Mouse (Mus musculus): Measurements from ENCODE around the gene Dlx2. TPM values are rescaled to one million over a fixed set of nuclear protein-coding genes. Genes with fewer than 3 reads are reported as not detected.

Gene Dlx2
- polyA plus RNA-seq (2012; ENCODE audit: insufficient read depth, insufficient read length, missing spikeins) = not detected in 2 replicates

DNA sequence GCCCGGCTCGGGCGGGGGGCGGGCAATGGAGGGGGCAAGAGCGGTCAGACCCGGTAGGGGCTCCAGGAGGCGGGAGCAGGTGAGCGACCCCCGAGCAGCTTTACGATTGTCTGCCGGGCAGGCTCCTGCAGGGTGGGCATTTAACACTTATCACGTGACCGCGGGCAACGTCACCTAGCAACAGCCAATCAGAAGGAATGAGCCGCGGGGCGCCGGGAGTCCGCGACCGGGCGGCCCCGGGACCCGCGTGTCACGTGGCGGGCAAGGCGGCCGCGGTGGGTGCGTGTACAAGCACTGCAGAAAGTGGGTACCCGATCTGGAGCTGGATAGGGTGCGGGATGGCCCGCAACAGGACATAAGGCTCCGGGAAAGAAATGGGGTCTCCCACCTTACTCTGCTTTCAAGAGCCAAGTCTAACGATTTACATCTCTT, at the start of gene Dlx2:
Dlx2 (minus strand) TSS at position 115 of the 432 bp plus-strand sequence.
- Histone ChIP-seq H3K4me3 (ENCODE audit: insufficient read depth, low read length) (peak within 1 kb of the TSS; percentile 56), H3K27ac (ENCODE audit: insufficient read depth, low read depth, low read length) (no peak within 1 kb of the TSS), H3K4me1 (ENCODE audit: control insufficient read depth, insufficient read depth, low read length) (0 out of 2 replicates have a peak, but pooled peaks cover 4% of the 10 kb centered on the region)
- TF ChIP-seq CTCF (IDR thresholded peaks at IDR 0.05; ENCODE audit: low read depth, low read length) = no peak
- no peak for TF ChIP-seq POLR2A (IDR thresholded peaks at IDR 0.05; ENCODE audit: borderline replicate concordance, low read depth, low read length)

GRCm38 (mm10) chr2:71594466-71594865, 47.9 kb upstream of the Dlx2 start:
- peak overlapping the region; percentile 95 for H3K27ac ChIP-seq (ENCODE audit: insufficient read depth, low read depth, low read length)
- peak overlapping the region; percentile 44 for H3K4me3 ChIP-seq (ENCODE audit: insufficient read depth, low read length)

DNA sequence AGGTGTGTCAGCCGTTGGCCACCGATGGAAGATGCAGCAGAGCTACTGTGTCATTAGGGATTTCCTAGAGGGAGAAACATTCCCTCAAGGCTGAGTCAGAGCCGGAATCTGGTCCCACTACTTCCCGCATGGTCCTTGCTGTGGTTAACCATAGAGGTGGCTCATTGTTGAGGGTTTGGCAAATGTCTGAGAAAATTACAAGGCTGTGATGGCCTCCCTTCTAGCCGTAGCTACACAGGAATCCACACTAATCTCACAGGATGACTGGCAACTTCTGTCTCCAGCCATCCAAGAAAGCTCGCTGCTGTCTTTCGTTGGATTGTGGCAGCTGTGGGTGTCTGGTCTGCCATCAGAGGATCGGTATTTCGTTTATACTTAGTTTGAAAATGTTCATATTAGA, 42.6 kb upstream of the Dlx2 start:
- H3K4me1 ChIP-seq (ENCODE audit: control insufficient read depth, insufficient read depth, low read length) = peaks cover 17% of the 10 kb centered on the region
- TF ChIP-seq POLR2A (IDR thresholded peaks at IDR 0.05; ENCODE audit: borderline replicate concordance, low read depth, low read length) = no peak
- no peak for TF ChIP-seq CTCF (IDR thresholded peaks at IDR 0.05; ENCODE audit: low read depth, low read length)
- no peak overlapping the region for H3K4me3 ChIP-seq (ENCODE audit: insufficient read depth, low read length)
- H3K27ac ChIP-seq (ENCODE audit: insufficient read depth, low read depth, low read length) = no peak overlapping the region

More at GRCm38 (mm10) chr2:71594466-71594865, 47.9 kb upstream of the Dlx2 start:
- peaks cover 36% of the 10 kb centered on the region for H3K4me1 ChIP-seq (ENCODE audit: control insufficient read depth, insufficient read depth, low read length)
- TF ChIP-seq POLR2A (IDR thresholded peaks at IDR 0.05; ENCODE audit: borderline replicate concordance, low read depth, low read length) = no peak
- no peak for TF ChIP-seq CTCF (IDR thresholded peaks at IDR 0.05; ENCODE audit: low read depth, low read length)

DNA sequence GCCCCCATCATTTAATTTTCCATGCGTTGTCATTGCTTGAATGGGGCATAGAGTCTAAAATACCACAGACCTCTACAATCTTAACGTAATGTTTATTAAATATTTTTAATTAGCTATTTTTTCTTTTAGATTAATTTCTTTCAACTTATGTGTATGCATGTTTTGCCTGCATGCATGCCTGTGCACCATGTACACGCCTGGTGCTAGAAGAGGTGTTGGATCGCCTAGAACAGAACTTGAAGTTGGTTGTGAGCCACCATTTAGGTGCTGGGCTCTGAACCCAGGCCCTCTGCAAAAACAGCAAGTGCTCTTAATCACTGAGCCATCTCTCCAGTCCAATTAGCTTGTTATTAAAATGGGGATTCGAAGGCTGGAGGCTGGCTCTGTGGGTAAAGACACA, 34.9 kb upstream of the Dlx2 start:
- Histone ChIP-seq H3K27ac (ENCODE audit: insufficient read depth, low read depth, low read length) (peak overlapping the region; percentile 98), H3K4me1 (ENCODE audit: control insufficient read depth, insufficient read depth, low read length) (peaks cover 29% of the 10 kb centered on the region), H3K4me3 (ENCODE audit: insufficient read depth, low read length) (peak overlapping the region; percentile 79)
- TF ChIP-seq CTCF (IDR thresholded peaks at IDR 0.05; ENCODE audit: low read depth, low read length) (no peak), POLR2A (IDR thresholded peaks at IDR 0.05; ENCODE audit: borderline replicate concordance, low read depth, low read length) (no peak)

GRCm38 (mm10) chr2:71580632-71581466, 34.3 kb upstream of the Dlx2 start:
- peaks cover 29% of the 10 kb centered on the region for H3K4me1 ChIP-seq (ENCODE audit: control insufficient read depth, insufficient read depth, low read length)
- peak overlapping the region; percentile 79 for H3K4me3 ChIP-seq (ENCODE audit: insufficient read depth, low read length)
- TF ChIP-seq CTCF (IDR thresholded peaks at IDR 0.05; ENCODE audit: low read depth, low read length) (peak; percentile 66), POLR2A (IDR thresholded peaks at IDR 0.05; ENCODE audit: borderline replicate concordance, low read depth, low read length) (no peak)
- peak overlapping the region; percentile 98 for H3K27ac ChIP-seq (ENCODE audit: insufficient read depth, low read depth, low read length)

DNA sequence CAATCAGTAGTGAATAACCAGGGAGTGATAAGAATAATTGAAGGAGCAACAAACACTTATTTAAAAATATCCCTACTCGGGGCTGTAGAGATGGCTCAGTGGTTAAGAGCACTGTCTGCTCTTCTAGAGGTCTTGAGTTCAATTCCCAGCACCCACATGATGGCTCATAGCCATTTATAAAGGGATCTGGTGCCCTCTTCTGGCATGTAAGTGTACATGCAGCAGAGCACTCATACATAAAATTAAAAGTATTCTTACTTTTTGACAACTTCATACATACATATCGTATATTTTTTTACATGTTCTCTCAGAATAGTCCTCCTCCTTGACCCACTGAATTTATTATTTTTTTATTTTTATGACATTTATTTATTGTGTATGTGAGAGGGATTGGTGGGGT, 30.5 kb upstream of the Dlx2 start:
- Histone ChIP-seq H3K4me1 (ENCODE audit: control insufficient read depth, insufficient read depth, low read length) (peaks cover 21% of the 10 kb centered on the region), H3K4me3 (ENCODE audit: insufficient read depth, low read length) (no peak overlapping the region), H3K27ac (ENCODE audit: insufficient read depth, low read depth, low read length) (no peak overlapping the region)
- no peak for TF ChIP-seq POLR2A (IDR thresholded peaks at IDR 0.05; ENCODE audit: borderline replicate concordance, low read depth, low read length)
- TF ChIP-seq CTCF (IDR thresholded peaks at IDR 0.05; ENCODE audit: low read depth, low read length) = no peak

GRCm38 (mm10) chr2:71573736-71574135, 27.2 kb upstream of the Dlx2 start:
- TF ChIP-seq CTCF (IDR thresholded peaks at IDR 0.05; ENCODE audit: low read depth, low read length) (no peak), POLR2A (IDR thresholded peaks at IDR 0.05; ENCODE audit: borderline replicate concordance, low read depth, low read length) (no peak)
- no peak overlapping the region for H3K27ac ChIP-seq (ENCODE audit: insufficient read depth, low read depth, low read length)

DNA sequence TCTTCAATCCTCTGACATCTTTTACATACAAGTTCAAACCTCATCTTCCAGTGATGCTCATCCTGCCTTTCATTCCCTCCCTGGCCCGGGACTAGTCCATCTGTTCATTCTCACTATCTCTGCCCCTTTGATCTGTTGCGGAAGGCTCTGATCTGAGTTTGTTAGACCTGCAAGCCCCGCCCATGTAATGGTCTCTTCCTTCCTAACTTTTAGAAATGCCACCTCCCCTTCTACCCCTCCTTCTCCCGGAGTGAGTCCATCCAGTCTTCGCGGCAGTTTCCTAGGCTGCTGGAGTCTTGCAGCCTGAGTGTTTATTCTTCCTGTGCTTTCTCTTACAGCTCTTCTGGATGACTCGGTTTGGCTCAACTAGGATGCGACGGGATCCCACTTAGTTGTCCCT, 19.9 kb upstream of the Dlx2 start:
- Histone ChIP-seq H3K4me3 (ENCODE audit: insufficient read depth, low read length) (no peak overlapping the region), H3K4me1 (ENCODE audit: control insufficient read depth, insufficient read depth, low read length) (peaks cover 18% of the 10 kb centered on the region), H3K27ac (ENCODE audit: insufficient read depth, low read depth, low read length) (no peak overlapping the region)
- no peak for TF ChIP-seq POLR2A (IDR thresholded peaks at IDR 0.05; ENCODE audit: borderline replicate concordance, low read depth, low read length)
- no peak for TF ChIP-seq CTCF (IDR thresholded peaks at IDR 0.05; ENCODE audit: low read depth, low read length)

More at GRCm38 (mm10) chr2:71573736-71574135, 27.2 kb upstream of the Dlx2 start:
- Histone ChIP-seq H3K4me1 (ENCODE audit: control insufficient read depth, insufficient read depth, low read length) (peaks cover 20% of the 10 kb centered on the region), H3K4me3 (ENCODE audit: insufficient read depth, low read length) (no peak overlapping the region)

DNA sequence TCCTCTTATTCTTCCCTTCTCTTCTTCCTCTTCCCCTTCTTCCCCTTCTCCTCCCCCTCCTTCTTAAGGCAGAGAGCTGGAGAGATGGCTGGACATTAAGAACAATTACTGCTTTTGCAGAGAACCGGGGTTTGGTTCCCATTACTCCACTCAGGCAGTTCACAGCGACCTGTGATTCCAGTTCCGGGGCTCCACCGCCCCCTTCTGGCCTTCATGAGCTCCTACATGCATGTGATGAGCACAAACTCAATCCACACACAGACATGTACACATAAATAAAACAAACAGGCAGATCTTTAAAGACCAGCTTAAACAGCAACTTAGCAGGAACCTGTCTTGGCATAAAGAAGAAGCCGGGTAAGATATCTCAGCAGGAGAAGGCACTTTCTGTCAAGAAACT, 9.5 kb upstream of the Dlx2 start:
- H3K4me3 ChIP-seq (ENCODE audit: insufficient read depth, low read length) = no peak overlapping the region
- TF ChIP-seq CTCF (IDR thresholded peaks at IDR 0.05; ENCODE audit: low read depth, low read length) = no peak
- no peak for TF ChIP-seq POLR2A (IDR thresholded peaks at IDR 0.05; ENCODE audit: borderline replicate concordance, low read depth, low read length)
- H3K4me1 ChIP-seq (ENCODE audit: control insufficient read depth, insufficient read depth, low read length) = 0 out of 2 replicates have a peak, but pooled peaks cover 2% of the 10 kb centered on the region
- no peak overlapping the region for H3K27ac ChIP-seq (ENCODE audit: insufficient read depth, low read depth, low read length)

GRCm38 (mm10) chr2:71551704-71552103, 5.2 kb upstream of the Dlx2 start:
- Histone ChIP-seq H3K4me1 (ENCODE audit: control insufficient read depth, insufficient read depth, low read length) (0 out of 2 replicates have a peak, but pooled peaks cover 2% of the 10 kb centered on the region), H3K4me3 (ENCODE audit: insufficient read depth, low read length) (peak overlapping the region; percentile 34), H3K27ac (ENCODE audit: insufficient read depth, low read depth, low read length) (no peak overlapping the region)
- TF ChIP-seq POLR2A (IDR thresholded peaks at IDR 0.05; ENCODE audit: borderline replicate concordance, low read depth, low read length) (no peak), CTCF (IDR thresholded peaks at IDR 0.05; ENCODE audit: low read depth, low read length) (no peak)

Data from bone marrow macrophage, adult 2 months (primary cell).